Mouse (Mus musculus) CH12.LX (cell line): ENCODE data around the gene Lpin2.

ENCODE experiments used
- BHLHE40 ChIP-seq: IDR thresholded peaks from 2 replicates; pipeline ENCODE4 v1.6.1; 2011; ENCODE audit warnings: mild to moderate bottlenecking, low read depth, low read length, improper control_type of control experiment
- CTCF ChIP-seq, 2 experiments: IDR thresholded peaks in 1 of 2; conservative IDR thresholded peaks in 1 of 2; 2 replicates each; pipeline ENCODE4 v1.5.1; 2011 to 2012; ENCODE audit warnings: low read depth in 2 of 2, low read length in 2 of 2, improper control_type of control experiment in 1 of 2, inconsistent platforms in 1 of 2, mild to moderate bottlenecking in 1 of 2, moderate library complexity in 1 of 2
- MAX ChIP-seq: IDR thresholded peaks from 2 replicates; pipeline ENCODE4 v1.6.1; 2011; ENCODE audit warnings: low read length, improper control_type of control experiment
- TBP ChIP-seq: conservative IDR thresholded peaks from 2 replicates; pipeline ENCODE4 v1.6.1; 2011; ENCODE audit warnings: low read depth, low read length, improper control_type of control experiment
- USF1 ChIP-seq: IDR thresholded peaks from 2 replicates; pipeline ENCODE4 v1.6.1; 2014; ENCODE audit warnings: low read depth, mild to moderate bottlenecking, inconsistent platforms, low read length, improper control_type of control experiment

DNA sequence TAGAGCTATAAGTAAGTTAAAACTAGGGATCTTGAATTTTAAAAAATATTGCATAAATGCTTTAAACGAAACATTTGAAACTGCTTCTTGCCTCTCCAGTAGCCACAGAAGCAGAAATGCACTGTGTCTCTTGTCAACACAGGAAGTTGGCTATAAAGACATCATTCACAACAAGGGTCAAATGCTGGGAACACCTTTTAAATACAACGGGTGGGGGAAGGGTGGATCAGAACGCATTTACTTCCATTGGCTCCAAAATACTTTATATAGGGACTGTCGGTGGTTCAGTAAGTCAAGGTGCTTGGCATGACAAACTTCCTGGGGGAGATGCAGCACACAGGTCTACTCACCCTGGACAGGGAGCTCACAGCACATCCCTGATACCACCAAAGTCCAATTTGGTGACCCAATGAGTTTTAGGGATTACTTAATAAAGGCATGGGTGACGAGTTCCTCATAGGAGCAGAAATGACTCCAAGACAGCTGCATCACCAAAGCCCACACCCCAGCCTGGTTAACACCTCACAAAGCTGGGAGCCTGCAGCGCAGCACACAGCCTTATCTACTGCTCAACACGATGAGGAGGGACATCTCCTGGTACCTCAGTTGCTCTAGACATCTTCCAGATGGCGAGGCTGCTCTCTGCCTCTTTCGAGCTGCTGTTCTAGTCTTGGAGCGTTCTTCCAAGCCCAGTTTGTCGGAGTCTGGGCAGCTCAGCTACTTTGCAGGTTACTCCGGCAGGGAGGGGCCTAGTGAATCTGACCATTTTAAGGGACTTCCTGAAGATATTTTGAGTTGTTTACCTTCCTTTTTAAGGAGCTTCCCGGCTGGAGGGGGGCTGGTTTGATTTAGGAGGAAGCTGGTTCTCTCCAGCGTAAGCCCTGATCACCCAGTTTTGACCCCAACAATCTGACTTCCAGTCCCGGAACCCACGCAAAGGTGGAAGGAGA is 45.7 kb upstream of the Lpin2 start:
- TF ChIP-seq CTCF (conservative IDR thresholded peaks at IDR 0.05 in 1 of 2, IDR thresholded peaks at IDR 0.05 in 1 of 2; ENCODE audit: low read depth in 2 of 2, low read length in 2 of 2) (no peak), BHLHE40 (no peak), TBP (no peak), MAX (no peak), USF1 (no peak)
